Mouse (Mus musculus) cortical plate, adult 2 months (tissue): ENCODE results near the gene Rgs6.

Experiments
- CTCF ChIP-seq: fragments of 200-500 bp; IDR thresholded peaks from 2 replicates; pipeline ENCODE4 v1.5.1; 2011; ENCODE audit warnings: mild to moderate bottlenecking, control low read depth, low read length; ENCODE audit not compliant: insufficient read depth; ENCODE audit errors: extremely low read depth
- POLR2A ChIP-seq: fragments of 200-500 bp; IDR thresholded peaks from 2 replicates; pipeline ENCODE4 v1.6.1; 2011; ENCODE audit warnings: mild to moderate bottlenecking, low read length, control low read depth; ENCODE audit not compliant: insufficient read depth; ENCODE audit errors: extremely low read depth

- no peak for TF ChIP-seq CTCF
- no peak for TF ChIP-seq POLR2A
Measured at GRCm38 (mm10) chr12:82599011-82599410, 10.9 kb downstream of the Rgs6 start.
